Mouse (Mus musculus) embryonic facial prominence, embryonic 14.5 days (tissue): Measurements from ENCODE around the gene Pitpnm1. TPM values are rescaled to one million over a fixed set of nuclear protein-coding genes. Genes with fewer than 3 reads are reported as not detected.

Experiments
- ATAC-seq: fragments of 200-750 bp; cut with Nextera tagmentation; 2 replicates; pipeline ENCODE4 v1.8.0; 2017; ENCODE audit warnings: low read depth, moderate number of reproducible peaks, moderate TSS enrichment
- DNase-seq: peaks from one replicate; pipeline ENCODE4 v3.0.0-alpha.2; 2015; ENCODE audit warnings: low spot score
- H3K27ac ChIP-seq: fragments of 300-500 bp; sonication (generic); replicated peaks from 2 replicates; pipeline ENCODE4 v1.5.1; 2014; ENCODE audit warnings: low read depth, mild to moderate bottlenecking, low read length, moderate library complexity
- H3K27me3 ChIP-seq: fragments of 300-500 bp; sonication (generic); replicated peaks from 2 replicates; pipeline ENCODE4 v1.6.1; 2014; ENCODE audit warnings: low read length; ENCODE audit not compliant: control insufficient read depth, insufficient read depth
- H3K36me3 ChIP-seq: fragments of 300-500 bp; sonication (generic); 2 replicates; pipeline ENCODE4 v1.6.1; 2014; ENCODE audit warnings: low read length, mixed read lengths; ENCODE audit not compliant: control insufficient read depth, insufficient read depth
- H3K4me1 ChIP-seq: fragments of 300-500 bp; sonication (generic); 2 replicates; pipeline ENCODE4 v1.6.1; 2014; ENCODE audit warnings: antibody characterized with exemption, low read length; ENCODE audit not compliant: control insufficient read depth, insufficient read depth
- H3K4me2 ChIP-seq: fragments of 300-500 bp; sonication (generic); 2 replicates; pipeline ENCODE4 v1.6.1; 2014; ENCODE audit warnings: low read depth, mild to moderate bottlenecking, low read length, moderate library complexity, mixed read lengths
- H3K4me3 ChIP-seq: fragments of 300-500 bp; sonication (generic); 2 replicates; pipeline ENCODE4 v1.5.1; 2014; ENCODE audit warnings: low read depth, mild to moderate bottlenecking, low read length
- H3K9ac ChIP-seq: fragments of 300-500 bp; sonication (generic); 2 replicates; pipeline ENCODE4 v1.6.1; 2014; ENCODE audit warnings: low read depth, mild to moderate bottlenecking, low read length, moderate library complexity, mixed read lengths
- H3K9me3 ChIP-seq: fragments of 300-500 bp; sonication (generic); 2 replicates; pipeline ENCODE4 v1.6.1; 2016; ENCODE audit warnings: low read length; ENCODE audit not compliant: control insufficient read depth
- WGBS: fragments of 180-500 bp; shearing (Covaris S2); extraction: QIAGEN DNeasy Blood & Tissue Kit; methylation state at CpG from one replicate; pipeline ENCODE4 v1.1.7; 2014; 5-methylcytosine and 5-hydroxymethylcytosine counted together
- polyA plus RNA-seq: library from polyadenylated mRNA; unstranded; fragments of >200 nt; fragmentation: Nextera tagmentation; extraction: Ambion mirVana; gene quantifications from 2 replicates; pipeline ENCODE4 v1.2.1, GENCODE M21; 2014

Gene Pitpnm1
- polyA plus RNA-seq, 1 experiment from 2014 or later = 5.6 TPM

DNA sequence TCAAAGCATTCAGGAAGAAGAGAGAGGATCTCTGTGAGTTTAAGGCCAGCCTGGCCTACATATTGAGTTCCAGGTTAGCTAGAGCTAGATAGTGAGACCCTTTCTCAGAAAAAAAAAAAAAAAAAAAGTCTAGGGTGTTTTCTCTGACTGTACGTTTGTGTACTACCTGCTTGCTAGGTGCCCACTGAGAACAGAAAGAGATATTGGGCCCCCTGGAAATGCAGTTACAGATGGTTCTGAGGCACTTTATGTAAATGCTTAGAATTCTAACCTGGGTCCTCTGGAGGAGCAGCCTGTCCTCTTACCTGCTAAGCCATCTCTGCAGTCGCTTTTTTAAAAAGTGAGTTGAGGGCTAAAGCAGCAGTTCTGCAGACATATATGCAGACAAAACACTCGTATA is 4.0 kb upstream of the Pitpnm1 start:
- Histone ChIP-seq H3K4me2 (no peak overlapping the region), H3K4me3 (no peak overlapping the region)
- WGBS = 65% methylated on average over 3 of the region's 3 CpGs

DNA sequence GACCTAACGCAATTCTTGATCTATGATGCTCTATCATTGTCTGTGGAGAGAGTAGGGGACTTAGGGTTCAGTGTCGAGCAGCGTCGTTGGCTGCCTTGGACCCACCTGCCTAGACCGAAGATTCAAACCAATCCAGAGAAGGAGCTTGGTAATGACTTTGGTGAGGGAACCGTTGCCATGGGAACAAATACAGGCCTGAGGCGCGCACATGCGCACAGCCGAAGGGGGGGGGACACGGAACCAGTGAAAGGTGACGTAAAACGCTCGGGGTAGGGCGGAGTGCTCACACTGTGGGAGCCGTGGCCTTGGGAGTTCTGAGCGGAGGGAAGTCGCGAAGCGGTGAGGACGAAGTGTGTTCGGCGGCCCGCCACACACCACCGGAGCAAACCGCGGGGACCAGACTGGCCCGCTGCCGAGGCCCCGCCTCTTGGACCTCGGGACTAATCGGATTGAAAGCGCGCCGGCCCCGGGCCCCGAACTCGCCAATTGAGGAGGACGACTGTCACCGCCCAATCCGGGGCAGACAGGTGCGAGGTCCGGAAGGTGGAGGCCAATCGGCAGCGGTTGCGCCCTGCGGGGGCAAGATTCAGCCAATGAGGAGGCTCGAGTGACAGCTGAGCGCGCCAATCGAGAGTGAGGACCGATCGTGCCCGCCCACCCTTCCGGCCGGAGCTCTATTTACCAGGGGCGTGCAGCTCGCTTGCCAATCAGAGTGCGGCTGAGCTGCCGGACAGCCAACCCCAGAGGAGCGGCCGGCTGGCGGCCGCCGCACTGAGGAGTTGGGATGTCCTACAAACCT is 3.0 kb upstream of the Pitpnm1 start, which contains the start of gene Cdk2ap2:
TSS of gene Cdk2ap2 (plus strand) at position 541 of the 799 bp plus-strand sequence.
- DNase-seq (peak; percentile 99), ATAC-seq (peak; percentile 95)
- Histone ChIP-seq H3K27me3 (peaks cover 28% of the 10 kb centered on the region), H3K9me3 (no peaks in the 10 kb centered on the region), H3K4me2 (peak within 1 kb of the TSS; percentile 66), H3K9ac (peak within 1 kb of the TSS; percentile 60), H3K36me3 (no peaks in the 10 kb centered on the region), H3K4me1 (peaks cover 25% of the 10 kb centered on the region), H3K27ac (peak within 1 kb of the TSS; percentile 79), H3K4me3 (peak within 1 kb of the TSS; percentile 56)
- WGBS = under 1% methylated on average over 45 of the region's 65 CpGs

More for the DNA sequence above, 4.0 kb upstream of the Pitpnm1 start:
- Histone ChIP-seq H3K36me3 (no peaks in the 10 kb centered on the region), H3K27me3 (peaks cover 17% of the 10 kb centered on the region), H3K27ac (no peak overlapping the region), H3K9me3 (no peaks in the 10 kb centered on the region), H3K9ac (no peak overlapping the region), H3K4me1 (peaks cover 22% of the 10 kb centered on the region)
- DNase-seq = no peak
- no peak for ATAC-seq

DNA sequence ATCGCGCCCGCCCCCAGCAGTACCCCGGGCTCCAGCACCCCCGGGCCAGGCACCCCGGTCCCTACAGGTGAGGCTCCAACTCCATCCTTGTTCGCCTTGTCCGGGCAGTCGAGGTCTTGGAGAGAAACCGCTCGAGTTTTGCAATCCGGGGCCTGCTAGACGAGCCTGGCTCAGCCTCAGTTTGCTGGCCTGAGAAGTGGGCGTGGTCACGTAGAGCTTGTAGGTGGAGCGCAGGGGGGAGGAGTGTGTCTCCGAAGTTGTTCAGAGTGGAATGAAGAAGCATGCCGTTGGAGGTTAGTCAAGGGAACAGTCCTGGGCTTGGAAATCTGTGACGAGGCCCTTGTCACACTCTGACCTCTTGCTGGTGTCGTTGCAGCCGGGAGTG is 2.4 kb upstream of the Pitpnm1 start:
- H3K27ac ChIP-seq = peak overlapping the region; percentile 79
- ATAC-seq (peak; percentile 23), DNase-seq (peak; percentile 88)
- H3K4me2 ChIP-seq = peak overlapping the region; percentile 66
- H3K9ac ChIP-seq = peak overlapping the region; percentile 60
- peak overlapping the region; percentile 56 for H3K4me3 ChIP-seq
- H3K9me3 ChIP-seq = no peaks in the 10 kb centered on the region
- 2% methylated on average over 17 of the region's 21 CpGs for WGBS
- peaks cover 31% of the 10 kb centered on the region for H3K27me3 ChIP-seq
- H3K4me1 ChIP-seq = peaks cover 25% of the 10 kb centered on the region
- H3K36me3 ChIP-seq = no peaks in the 10 kb centered on the region

DNA sequence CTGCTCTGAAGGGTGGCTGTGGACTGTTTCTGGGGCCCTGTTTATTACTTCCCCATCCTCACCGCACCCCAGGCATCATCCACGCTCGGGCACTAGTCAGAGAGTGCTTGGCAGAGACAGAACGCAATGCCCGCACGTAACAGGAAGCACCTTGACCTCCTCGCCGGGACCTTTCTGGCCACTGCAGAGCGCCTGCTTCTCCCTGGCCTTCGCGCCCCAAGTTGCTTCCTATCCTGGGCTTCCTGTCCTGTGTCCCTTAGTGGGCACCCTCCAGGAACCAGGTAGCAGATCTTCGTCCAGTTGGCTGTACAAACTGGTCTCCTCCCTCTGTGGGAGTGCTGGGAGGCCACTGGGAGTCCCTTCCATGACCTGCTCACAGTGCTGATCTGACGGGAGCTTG is 1.4 kb upstream of the Pitpnm1 start:
- Histone ChIP-seq H3K9ac (no peak overlapping the region), H3K4me3 (no peak overlapping the region), H3K4me1 (peaks cover 25% of the 10 kb centered on the region), H3K9me3 (no peaks in the 10 kb centered on the region), H3K27me3 (peaks cover 31% of the 10 kb centered on the region), H3K36me3 (no peaks in the 10 kb centered on the region), H3K4me2 (no peak overlapping the region), H3K27ac (no peak overlapping the region)
- ATAC-seq (no peak), DNase-seq (no peak)
- 90% methylated on average over 13 of the region's 13 CpGs for WGBS

DNA sequence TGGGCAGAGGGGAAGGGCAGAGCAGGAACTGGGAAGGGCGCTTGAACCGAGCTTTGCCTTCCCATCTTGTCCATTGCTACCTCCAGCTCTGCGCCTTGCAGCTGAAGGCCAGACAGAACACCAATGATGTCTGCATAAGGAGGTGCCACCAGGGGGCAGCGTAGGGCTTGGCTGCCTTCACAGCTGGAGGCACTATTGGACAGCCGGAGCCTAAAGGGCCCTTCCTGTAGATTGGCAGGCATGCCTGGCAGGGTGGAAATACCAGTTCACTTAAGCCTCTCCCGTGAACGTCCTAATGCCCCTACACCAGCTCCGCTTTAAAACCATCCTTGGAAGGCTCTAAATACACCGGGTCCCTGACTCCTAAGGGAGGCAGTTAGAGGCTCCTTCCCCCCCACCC is 742 bp upstream of the Pitpnm1 start:
- Histone ChIP-seq H3K9ac (no peak overlapping the region), H3K4me1 (peaks cover 25% of the 10 kb centered on the region), H3K27me3 (peaks cover 31% of the 10 kb centered on the region), H3K36me3 (no peaks in the 10 kb centered on the region), H3K4me3 (no peak overlapping the region), H3K27ac (no peak overlapping the region), H3K9me3 (no peaks in the 10 kb centered on the region), H3K4me2 (peak overlapping the region; percentile 90)
- WGBS = 13% methylated on average over 9 of the region's 9 CpGs
- peak; percentile 24; the same call in 1 of the 2 replicates for ATAC-seq
- peak; percentile 93 for DNase-seq

DNA sequence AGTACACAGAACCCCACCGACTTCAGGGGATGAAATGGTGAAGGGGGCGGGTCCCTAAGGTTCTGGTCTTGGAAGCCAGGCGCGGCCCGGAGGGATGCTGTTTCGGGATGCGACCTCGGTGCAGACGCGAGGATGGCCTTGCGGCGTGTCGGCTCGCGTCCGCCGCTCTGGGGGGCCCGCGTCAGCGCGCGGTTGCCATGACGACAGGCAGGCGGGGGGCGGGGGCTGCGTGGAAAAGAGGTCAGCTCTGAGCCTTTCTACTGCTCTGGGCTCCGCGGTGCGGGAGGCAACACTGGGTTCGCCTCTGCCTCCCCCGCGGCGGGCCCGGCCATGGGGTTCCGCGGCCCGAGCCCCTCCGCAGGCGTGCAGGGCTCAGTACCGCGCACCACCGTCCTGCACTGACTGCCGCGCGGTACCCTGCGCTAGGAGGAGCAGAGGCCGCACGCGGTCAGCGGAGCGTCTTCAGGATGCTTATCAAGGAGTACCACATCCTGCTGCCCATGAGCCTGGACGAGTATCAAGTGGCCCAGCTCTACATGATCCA is 992 bp downstream of the Pitpnm1 start:
- ATAC-seq = no peak
- Histone ChIP-seq H3K27ac (no peak overlapping the region), H3K36me3 (no peaks in the 10 kb centered on the region), H3K4me3 (peak overlapping the region; percentile 46), H3K9me3 (no peaks in the 10 kb centered on the region), H3K9ac (peak overlapping the region; percentile 64), H3K4me2 (peak overlapping the region; percentile 90), H3K4me1 (peaks cover 25% of the 10 kb centered on the region), H3K27me3 (peaks cover 31% of the 10 kb centered on the region)
- 3% methylated on average over 24 of the region's 52 CpGs for WGBS
- peak; percentile 34 for DNase-seq

DNA sequence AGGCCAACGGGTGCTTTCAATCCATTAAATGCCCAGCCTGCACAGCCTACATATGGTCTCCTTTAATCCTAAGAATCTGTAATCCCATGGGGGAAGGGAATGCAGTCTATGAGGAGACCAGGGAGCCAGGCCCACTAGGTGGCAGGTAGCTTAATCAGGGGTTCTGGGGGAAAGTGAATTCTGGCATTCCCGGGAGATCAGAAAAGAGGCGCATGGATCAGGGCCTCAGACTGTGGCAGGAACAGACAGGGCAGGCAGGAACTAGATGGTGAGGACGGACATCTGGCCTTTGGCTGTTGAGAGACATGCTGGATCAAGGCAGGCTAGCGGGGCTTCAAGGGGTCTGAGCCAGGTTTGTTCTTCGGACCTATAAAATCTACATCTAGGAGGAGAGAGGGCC is 1.7 kb downstream of the Pitpnm1 start:
- Histone ChIP-seq H3K9me3 (no peaks in the 10 kb centered on the region), H3K4me2 (peak overlapping the region; percentile 90), H3K27me3 (peaks cover 31% of the 10 kb centered on the region), H3K4me3 (peak overlapping the region; percentile 46), H3K4me1 (peaks cover 25% of the 10 kb centered on the region), H3K27ac (no peak overlapping the region), H3K36me3 (no peaks in the 10 kb centered on the region), H3K9ac (peak overlapping the region; percentile 64)
- DNase-seq (no peak), ATAC-seq (no peak)
- WGBS = 59% methylated on average over 6 of the region's 6 CpGs

DNA sequence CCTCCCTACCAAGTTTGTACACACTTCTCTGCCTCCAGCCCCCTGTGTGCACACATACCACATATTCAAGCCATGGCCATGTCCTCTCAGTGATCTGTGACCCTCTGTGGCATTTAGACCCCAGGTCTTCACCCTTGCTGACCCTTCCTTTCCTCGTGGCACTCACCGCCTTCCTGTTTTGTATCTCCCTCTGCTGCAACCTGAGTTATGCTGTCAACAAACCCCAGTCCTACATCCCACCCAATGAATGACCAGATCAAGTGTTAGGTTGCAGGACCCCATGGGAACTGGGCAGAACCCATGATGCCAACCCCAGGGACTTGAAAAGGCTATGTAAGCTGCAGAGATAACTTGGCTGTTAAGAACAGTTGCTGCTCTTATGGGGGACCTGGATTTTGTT is 2.3 kb downstream of the Pitpnm1 start:
- H3K27ac ChIP-seq = no peak overlapping the region
- H3K36me3 ChIP-seq = no peaks in the 10 kb centered on the region
- no peaks in the 10 kb centered on the region for H3K9me3 ChIP-seq
- H3K27me3 ChIP-seq = peaks cover 31% of the 10 kb centered on the region
- no peak overlapping the region for H3K9ac ChIP-seq
- no peak overlapping the region for H3K4me3 ChIP-seq
- no peak overlapping the region for H3K4me2 ChIP-seq
- peaks cover 25% of the 10 kb centered on the region for H3K4me1 ChIP-seq
- 74% methylated on average over 2 of the region's 2 CpGs for WGBS
- ATAC-seq = no peak
- DNase-seq = no peak
